Mouse (Mus musculus) intestine, postnatal 0 days (tissue): ENCODE measurements around the gene Slc13a3. TPM values are rescaled to one million over a fixed set of nuclear protein-coding genes. Genes with fewer than 3 reads are reported as not detected.

ENCODE experiments used
- ATAC-seq: fragments of 200-750 bp; cut with Nextera tagmentation; 2 replicates; pipeline ENCODE4 v1.8.0; 2017; ENCODE audit warnings: mild to moderate bottlenecking, moderate TSS enrichment, moderate library complexity
- H3K27ac ChIP-seq: fragments of 300-500 bp; sonication (generic); 2 replicates; pipeline ENCODE4 v1.5.1; 2014; ENCODE audit warnings: mild to moderate bottlenecking, low read depth, low read length, moderate library complexity
- H3K27me3 ChIP-seq: fragments of 300-500 bp; sonication (generic); replicated peaks from 2 replicates; pipeline ENCODE4 v1.6.1; 2014; ENCODE audit warnings: low read length, mixed read lengths; ENCODE audit not compliant: control insufficient read depth, insufficient read depth
- H3K36me3 ChIP-seq: fragments of 300-500 bp; sonication (generic); 2 replicates; pipeline ENCODE4 v1.6.1; 2014; ENCODE audit warnings: mild to moderate bottlenecking, moderate library complexity; ENCODE audit not compliant: control insufficient read depth, insufficient read depth
- H3K4me1 ChIP-seq: fragments of 300-500 bp; sonication (generic); replicated peaks from 2 replicates; pipeline ENCODE4 v1.6.1; 2014; ENCODE audit warnings: antibody characterized with exemption, low read length, mixed read lengths; ENCODE audit not compliant: control insufficient read depth, insufficient read depth
- H3K4me2 ChIP-seq: fragments of 300-500 bp; sonication (generic); replicated peaks from 2 replicates; pipeline ENCODE4 v1.6.1; 2014; ENCODE audit warnings: low read depth, mild to moderate bottlenecking, moderate library complexity
- H3K4me3 ChIP-seq: fragments of 300-500 bp; sonication (generic); 2 replicates; pipeline ENCODE4 v1.5.1; 2014; ENCODE audit warnings: low read depth, low read length
- H3K9ac ChIP-seq: fragments of 300-500 bp; sonication (generic); 2 replicates; pipeline ENCODE4 v1.6.1; 2014; ENCODE audit warnings: mild to moderate bottlenecking, low read depth, low read length
- H3K9me3 ChIP-seq: fragments of 300-500 bp; sonication (generic); 2 replicates; pipeline ENCODE4 v1.6.1; 2016; ENCODE audit warnings: mixed run types; ENCODE audit not compliant: control insufficient read depth
- CTCF ChIP-seq: sonication (generic); IDR thresholded peaks from 2 replicates; pipeline ENCODE4 v1.5.1; 2016; ENCODE audit warnings: low read depth, mild to moderate bottlenecking, control low read depth, antibody characterized with exemption, moderate library complexity
- WGBS: fragments of 180-500 bp; shearing (Covaris S2); extraction: QIAGEN DNeasy Blood & Tissue Kit; methylation state at CpG from one replicate; pipeline ENCODE4 v1.1.7; 2014; 5-methylcytosine and 5-hydroxymethylcytosine counted together
- polyA plus RNA-seq: library from polyadenylated mRNA; unstranded; fragments of >200 nt; fragmentation: Nextera tagmentation; extraction: Ambion mirVana; gene quantifications from 2 replicates; pipeline ENCODE4 v1.2.1, GENCODE M21; 2015

Gene Slc13a3
- polyA plus RNA-seq, 1 experiment from 2014 or later = not detected

- Histone ChIP-seq H3K4me3 (no peak overlapping the region), H3K27ac (no peak overlapping the region), H3K9ac (no peak overlapping the region), H3K4me2 (no peak overlapping the region), H3K27me3 (no peaks in the 10 kb centered on the region), H3K9me3 (no peaks in the 10 kb centered on the region), H3K36me3 (peaks cover 11% of the 10 kb centered on the region), H3K4me1 (0 out of 2 replicates have a peak, but pooled peaks cover 4% of the 10 kb centered on the region)
- WGBS = 43% methylated on average over 2 of the region's 2 CpGs
- TF ChIP-seq CTCF = no peak
- no peak for ATAC-seq
Observed at GRCm38 (mm10) chr2:165494495-165494894, 21.5 kb upstream of the Slc13a3 start.

- Histone ChIP-seq H3K9me3 (no peaks in the 10 kb centered on the region), H3K4me3 (peak overlapping the region; percentile 72), H3K4me1 (0 out of 2 replicates have a peak, but pooled peaks cover 4% of the 10 kb centered on the region), H3K36me3 (peaks cover 12% of the 10 kb centered on the region), H3K27me3 (no peaks in the 10 kb centered on the region), H3K27ac (no peak overlapping the region), H3K4me2 (peak overlapping the region; percentile 82), H3K9ac (peak overlapping the region; percentile 78; the same call in 1 of the 2 replicates)
- WGBS = 23% methylated on average over 17 of the region's 17 CpGs
- ATAC-seq = no peak
- TF ChIP-seq CTCF = no peak
Observed at GRCm38 (mm10) chr2:165493587-165494210, 20.7 kb upstream of the Slc13a3 start.

- 1% methylated on average over 58 of the region's 84 CpGs for WGBS
- Histone ChIP-seq H3K27me3 (no peaks in the 10 kb centered on the region), H3K4me2 (peak within 1 kb of the TSS; percentile 82), H3K4me3 (peak within 1 kb of the TSS; percentile 72), H3K4me1 (0 out of 2 replicates have a peak, but pooled peaks cover 4% of the 10 kb centered on the region), H3K9ac (peak within 1 kb of the TSS; percentile 78), H3K9me3 (no peaks in the 10 kb centered on the region), H3K36me3 (peaks cover 12% of the 10 kb centered on the region), H3K27ac (peak within 1 kb of the TSS; percentile 60)
- ATAC-seq = peak; percentile 82
- no peak for TF ChIP-seq CTCF
Observed at GRCm38 (mm10) chr2:165492648-165493553, 19.9 kb upstream of the Slc13a3 start, which contains the start of gene Trp53rka. Gene Trp53rka (minus strand): TSS chr2:165493324.

- Histone ChIP-seq H3K4me1 (no peaks in the 10 kb centered on the region), H3K4me2 (no peak overlapping the region), H3K27me3 (no peaks in the 10 kb centered on the region), H3K9ac (no peak overlapping the region), H3K4me3 (no peak overlapping the region), H3K9me3 (no peaks in the 10 kb centered on the region), H3K36me3 (peaks cover 12% of the 10 kb centered on the region), H3K27ac (no peak overlapping the region)
- 20% methylated on average over 8 of the region's 8 CpGs for whole genome bisulfite sequencing
- ATAC-seq = 0 out of 2 replicates have a peak, but pooled peaks have one; percentile 48
- TF ChIP-seq CTCF = peak; percentile 94
Observed at GRCm38 (mm10) chr2:165486881-165487535, 14.0 kb upstream of the Slc13a3 start.

- Histone ChIP-seq H3K4me3 (no peak overlapping the region), H3K4me2 (no peak overlapping the region), H3K36me3 (peaks cover 12% of the 10 kb centered on the region), H3K27ac (no peak overlapping the region), H3K9me3 (no peaks in the 10 kb centered on the region), H3K27me3 (no peaks in the 10 kb centered on the region), H3K4me1 (no peaks in the 10 kb centered on the region), H3K9ac (no peak overlapping the region)
- no peak for TF ChIP-seq CTCF
- no peak for ATAC-seq
- WGBS = 83% methylated on average over 5 of the region's 5 CpGs
Observed at GRCm38 (mm10) chr2:165486401-165486800, 13.4 kb upstream of the Slc13a3 start.

- ATAC-seq = no peak
- no peak overlapping the region for H3K4me3 ChIP-seq
- no peak for TF ChIP-seq CTCF
- H3K4me2 ChIP-seq = no peak overlapping the region
- H3K9ac ChIP-seq = no peak overlapping the region
- 68% methylated on average over 3 of the region's 3 CpGs for WGBS
- no peaks in the 10 kb centered on the region for H3K4me1 ChIP-seq
- H3K36me3 ChIP-seq = peaks cover 11% of the 10 kb centered on the region
- no peaks in the 10 kb centered on the region for H3K27me3 ChIP-seq
- H3K9me3 ChIP-seq = no peaks in the 10 kb centered on the region
- H3K27ac ChIP-seq = no peak overlapping the region
Observed at GRCm38 (mm10) chr2:165485826-165486225, 12.8 kb upstream of the Slc13a3 start.
